ENCODE assay signal across 14 mouse cellular contexts in genomic region chr13:107483967-107484629, GRCm38 (mm10).
A peak's percentile ranks its signal among the peaks of the same experiment; 100 is the strongest.
DNase-seq lines count a peak whose midpoint lies in the region; ATAC-seq and TF ChIP-seq lines count a peak whose summit lies in the region.
"Had no signal": no experiment of that assay in that cellular context is flagged by ENCODE, and none has a peak within 500 bp of the region (broad histone marks: within the 10 kb centered on the region; RNA-seq: fewer than 3 reads in every experiment).

No protein-coding gene starts in this region.

- no peak for TF ChIP-seq POLR2A in myocyte (IDR thresholded peaks at IDR 0.05; ENCODE audit: insufficient read length, low read depth)

- no peak overlapping the region for H3K9ac ChIP-seq in embryonic facial prominence, embryonic 11.5 days (replicated peaks; ENCODE audit: low read length)
- peak overlapping the region; percentile 31; the same call in 1 of the 2 replicates for H3K9ac ChIP-seq in forebrain, embryonic 13.5 days
- H3K9ac ChIP-seq in hindbrain, embryonic 16.5 days (ENCODE audit: low read depth, low read length): no peak overlapping the region
- H3K9ac ChIP-seq: liver, embryonic 13.5 days had no signal

- H3K4me2 ChIP-seq in embryonic facial prominence, embryonic 11.5 days (ENCODE audit: low read depth, low read length): no peak overlapping the region
- no peak overlapping the region for H3K4me2 ChIP-seq in forebrain, embryonic 13.5 days
- H3K4me2 ChIP-seq in hindbrain, embryonic 16.5 days (ENCODE audit: low read length): no peak overlapping the region
- H3K4me2 ChIP-seq in myocyte (ENCODE audit: low read depth): peak overlapping the region; percentile 62
- H3K4me2 ChIP-seq: liver, embryonic 13.5 days had no signal

- WGBS in embryonic facial prominence, embryonic 11.5 days: 53% methylated on average over 12 of the region's 12 CpGs
- WGBS in embryonic facial prominence, embryonic 10.5 days: 53% methylated on average over 12 of the region's 12 CpGs
- WGBS in forebrain, embryonic 13.5 days: 31% methylated on average over 12 of the region's 12 CpGs
- 16% methylated on average over 12 of the region's 12 CpGs for WGBS in hindbrain, embryonic 16.5 days

- ATAC-seq in embryonic facial prominence, embryonic 11.5 days (replicated peaks; ENCODE audit: insufficient number of reproducible peaks, low FRiP score, low TSS enrichment, low read depth): peak; percentile 59; the same call in 1 of the 2 replicates
- ATAC-seq in forebrain, embryonic 13.5 days: peak; percentile 70; the same call in 1 of the 2 replicates
- peak; percentile 77 for ATAC-seq in hindbrain, embryonic 16.5 days

- H3K27me3 ChIP-seq in embryonic facial prominence, embryonic 11.5 days (ENCODE audit: control insufficient read depth, insufficient read depth, low read length): no peaks in the 10 kb centered on the region
- no peaks in the 10 kb centered on the region for H3K27me3 ChIP-seq in embryonic facial prominence, embryonic 10.5 days (replicated peaks; ENCODE audit: low read depth, poor library complexity, severe bottlenecking)
- peaks cover 2% of the 10 kb centered on the region; the same call in 1 of the 2 replicates for H3K27me3 ChIP-seq in forebrain, embryonic 13.5 days
- H3K27me3 ChIP-seq in hindbrain, embryonic 16.5 days (replicated peaks; ENCODE audit: control insufficient read depth, insufficient read depth, low read length): no peaks in the 10 kb centered on the region
- no peaks in the 10 kb centered on the region for H3K27me3 ChIP-seq in myocyte (ENCODE audit: control insufficient read depth, insufficient read depth, insufficient read length)
- H3K27me3 ChIP-seq: liver, embryonic 13.5 days had no signal

- no peak overlapping the region for H3K27ac ChIP-seq in embryonic facial prominence, embryonic 11.5 days (replicated peaks; ENCODE audit: low read depth, low read length)
- no peak overlapping the region for H3K27ac ChIP-seq in embryonic facial prominence, embryonic 10.5 days (replicated peaks)
- no peak overlapping the region for H3K27ac ChIP-seq in forebrain, embryonic 13.5 days
- peak overlapping the region; percentile 19; the same call in 1 of the 2 replicates for H3K27ac ChIP-seq in hindbrain, embryonic 16.5 days (ENCODE audit: low read depth, low read length)
- H3K27ac ChIP-seq in left cerebral cortex, adult 2 months: no peak overlapping the region
- H3K27ac ChIP-seq: heart, adult 2 months; layer of hippocampus, adult 2 months; liver, embryonic 13.5 days had no signal

- no peaks in the 10 kb centered on the region for H3K36me3 ChIP-seq in embryonic facial prominence, embryonic 11.5 days (replicated peaks; ENCODE audit: control insufficient read depth, insufficient read depth, low read depth, low read length)
- H3K36me3 ChIP-seq in embryonic facial prominence, embryonic 10.5 days (replicated peaks): no peaks in the 10 kb centered on the region
- H3K36me3 ChIP-seq in forebrain, embryonic 13.5 days (ENCODE audit: poor library complexity, severe bottlenecking): no peaks in the 10 kb centered on the region
- no peaks in the 10 kb centered on the region for H3K36me3 ChIP-seq in hindbrain, embryonic 16.5 days (ENCODE audit: control insufficient read depth, insufficient read depth, low read length)
- H3K36me3 ChIP-seq in myocyte (ENCODE audit: control insufficient read depth, insufficient read depth): no peaks in the 10 kb centered on the region
- H3K36me3 ChIP-seq: liver, embryonic 13.5 days had no signal

- no peak overlapping the region for H3ac ChIP-seq in myocyte (ENCODE audit: control insufficient read depth, insufficient read length)

- no peak for DNase-seq in embryonic facial prominence, embryonic 11.5 days (ENCODE audit: low spot score)
- no peak for DNase-seq in embryonic facial prominence, embryonic 10.5 days (ENCODE audit: low spot score)
- no peak for DNase-seq in left cerebral cortex, adult 2 months (ENCODE audit: extremely low spot score in 1 of 2, low spot score in 2 of 2)
- no peak for DNase-seq in thymus, postnatal 4 days
- no peak for DNase-seq in gastrocnemius, postnatal 4 days (ENCODE audit: low spot score in 2 of 2)
- DNase-seq: adrenal gland, postnatal 25 days; heart, adult 2 months; kidney, adult 8-10 months; liver, embryonic 13.5 days; spleen, adult 18-20 months had no signal

- peaks cover 3% of the 10 kb centered on the region for H3K4me1 ChIP-seq in embryonic facial prominence, embryonic 11.5 days (ENCODE audit: control insufficient read depth, insufficient read depth, low read length)
- H3K4me1 ChIP-seq in embryonic facial prominence, embryonic 10.5 days: peaks cover 19% of the 10 kb centered on the region
- peaks cover 16% of the 10 kb centered on the region for H3K4me1 ChIP-seq in forebrain, embryonic 13.5 days
- H3K4me1 ChIP-seq in hindbrain, embryonic 16.5 days (ENCODE audit: control insufficient read depth, insufficient read depth, low read depth, low read length): peaks cover 11% of the 10 kb centered on the region
- H3K4me1 ChIP-seq: liver, embryonic 13.5 days had no signal

- H3K4me3 ChIP-seq in embryonic facial prominence, embryonic 11.5 days (ENCODE audit: low read depth, low read length): no peak overlapping the region
- H3K4me3 ChIP-seq in embryonic facial prominence, embryonic 10.5 days: no peak overlapping the region
- H3K4me3 ChIP-seq in forebrain, embryonic 13.5 days: no peak overlapping the region
- no peak overlapping the region for H3K4me3 ChIP-seq in hindbrain, embryonic 16.5 days (ENCODE audit: low read length)
- no peak overlapping the region for H3K4me3 ChIP-seq in myocyte
- H3K4me3 ChIP-seq in left cerebral cortex, adult 2 months: no peak overlapping the region
- H3K4me3 ChIP-seq: heart, adult 2 months; layer of hippocampus, adult 2 months; liver, embryonic 13.5 days had no signal

- intact Hi-C loops in left cerebral cortex, adult 2 months (cut with DNase I): no loop called here

- H3K9me3 ChIP-seq in embryonic facial prominence, embryonic 11.5 days (replicated peaks; ENCODE audit: control insufficient read depth, low read length): no peaks in the 10 kb centered on the region
- H3K9me3 ChIP-seq in embryonic facial prominence, embryonic 10.5 days: no peaks in the 10 kb centered on the region
- H3K9me3 ChIP-seq in forebrain, embryonic 13.5 days (replicated peaks): no peaks in the 10 kb centered on the region
- no peaks in the 10 kb centered on the region for H3K9me3 ChIP-seq in hindbrain, embryonic 16.5 days (ENCODE audit: control insufficient read depth, low read length)
- H3K9me3 ChIP-seq: liver, embryonic 13.5 days had no signal

- no peak for TF ChIP-seq CTCF in left cerebral cortex, adult 2 months (IDR thresholded peaks at IDR 0.05)

- H3K79me2 ChIP-seq in myocyte (ENCODE audit: control insufficient read depth, insufficient read depth): no peaks in the 10 kb centered on the region

TF ChIP-seq in myocyte, 11 proteins besides CTCF, POLR2A, EP300 and RAD21:
- no peak for TF ChIP-seq CEBPB (IDR thresholded peaks at IDR 0.05; ENCODE audit: insufficient read depth, poor library complexity, severe bottlenecking)
- TF ChIP-seq POLR2AphosphoS2 (IDR thresholded peaks at IDR 0.05; ENCODE audit: insufficient read length, low read depth): no peak
- no peak for TF ChIP-seq REST (IDR thresholded peaks at IDR 0.05; ENCODE audit: insufficient read depth, insufficient read length)
- TF ChIP-seq MYOG (IDR thresholded peaks at IDR 0.05; ENCODE audit: control insufficient read depth in 1 of 3, insufficient read depth in 1 of 3, insufficient read length in 2 of 3, low read depth in 2 of 3): no peak
- TF ChIP-seq USF1 (IDR thresholded peaks at IDR 0.05; ENCODE audit: low read depth): no peak
